Mouse (Mus musculus): ENCODE measurements at regions not wholly inside any gene's neighbourhood (a gene's known extent, or its start where the extent isn't known, plus 50 kb on each side); places are given as distances from the start of the nearest gene placed in this dataset.

DNA sequence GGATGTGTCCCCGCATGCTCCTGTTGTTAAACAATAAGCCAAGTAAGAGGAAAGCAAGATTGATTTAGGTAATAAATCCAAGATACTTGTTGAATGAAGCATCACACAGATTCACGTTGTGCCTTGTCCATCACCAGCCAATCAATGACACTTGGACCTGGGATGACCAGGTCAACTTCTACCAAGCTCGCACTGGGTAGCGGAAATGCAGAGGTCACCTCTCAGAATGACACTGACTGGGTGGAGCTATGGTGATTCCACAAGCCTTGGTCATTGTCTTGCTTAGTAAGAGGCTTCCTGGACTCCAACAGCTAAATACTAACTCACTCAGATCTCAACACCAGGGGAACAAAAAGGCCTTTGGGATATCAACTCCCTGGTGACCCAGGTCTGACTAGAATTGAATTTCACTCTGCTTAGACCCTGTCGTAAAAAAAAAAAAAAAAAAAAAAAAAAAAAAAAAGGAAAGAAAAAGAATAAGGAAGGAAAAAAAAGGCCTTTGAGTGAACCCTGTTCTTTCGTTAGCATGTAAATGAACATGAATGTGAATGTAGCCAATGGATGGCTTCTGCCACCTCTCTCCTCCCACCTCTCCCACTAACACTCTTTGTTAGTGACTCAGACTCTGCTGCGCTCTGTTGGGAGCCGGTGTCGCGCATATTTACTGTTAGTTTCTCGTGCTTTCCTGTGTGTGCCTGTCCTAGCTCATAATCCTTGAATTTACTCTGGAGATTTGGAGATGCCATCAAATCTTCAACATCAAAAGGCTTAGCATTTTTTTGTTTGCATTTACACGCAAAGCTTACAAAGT lies 66.4 kb upstream of the Skap2 start:
- Histone ChIP-seq H3K27ac (no peak overlapping the region), H3K9me3 (replicated peaks) (no peaks in the 10 kb centered on the region), H3K4me2 (no peak overlapping the region), H3K36me3 (no peaks in the 10 kb centered on the region), H3K27me3 (peaks cover 44% of the 10 kb centered on the region), H3K4me1 (replicated peaks) (no peaks in the 10 kb centered on the region), H3K4me3 (no peak overlapping the region), H3K9ac (no peak overlapping the region)
- ATAC-seq (replicated peaks; ENCODE audit: insufficient number of reproducible peaks, insufficient read depth, low FRiP score, low read depth): no peak
- WGBS: 35% methylated on average over 12 of the region's 12 CpGs

DNA sequence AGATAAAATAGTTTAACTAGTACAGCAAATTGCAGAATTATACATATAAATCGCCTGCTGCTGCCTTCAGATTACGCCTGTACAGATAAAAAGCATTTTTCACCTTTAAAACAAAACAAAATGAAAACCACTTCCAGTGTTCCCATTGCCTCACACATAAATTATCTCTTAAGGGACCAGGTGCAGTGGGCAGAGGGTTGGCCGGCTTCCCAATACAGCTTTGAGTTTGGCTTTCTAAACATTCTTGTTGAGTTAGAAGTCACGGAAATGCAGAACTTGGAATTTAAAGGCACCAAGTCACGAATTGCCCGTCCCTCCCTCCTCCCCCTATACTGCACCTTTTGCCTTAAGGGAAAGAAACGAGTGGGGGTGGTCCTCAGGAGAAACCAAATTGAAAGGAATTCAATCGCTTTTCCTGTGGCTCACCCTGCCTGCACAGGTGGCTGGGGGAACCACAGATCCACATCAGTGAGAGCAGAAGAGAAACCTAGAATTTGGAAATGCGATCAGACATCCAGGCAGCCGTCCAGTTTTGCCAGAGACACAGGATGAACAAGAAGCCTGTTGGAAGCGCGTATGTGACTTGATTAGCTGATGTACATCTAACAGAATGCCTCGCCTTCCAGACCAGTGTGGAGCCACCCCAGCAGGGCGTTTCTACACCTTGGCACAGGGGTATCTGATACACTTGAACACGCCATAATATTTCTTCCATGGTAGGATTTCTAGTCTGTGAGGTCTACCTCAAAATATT lies 64.0 kb upstream of the Skap2 start:
- Histone ChIP-seq H3K4me3 (no peak overlapping the region), H3K27ac (no peak overlapping the region), H3K27me3 (peaks cover 32% of the 10 kb centered on the region), H3K4me2 (no peak overlapping the region), H3K9ac (no peak overlapping the region), H3K9me3 (replicated peaks) (no peaks in the 10 kb centered on the region), H3K4me1 (replicated peaks) (no peaks in the 10 kb centered on the region), H3K36me3 (no peaks in the 10 kb centered on the region)
- 55% methylated on average over 15 of the region's 15 CpGs for WGBS
- no peak for ATAC-seq (replicated peaks; ENCODE audit: insufficient number of reproducible peaks, insufficient read depth, low FRiP score, low read depth)

DNA sequence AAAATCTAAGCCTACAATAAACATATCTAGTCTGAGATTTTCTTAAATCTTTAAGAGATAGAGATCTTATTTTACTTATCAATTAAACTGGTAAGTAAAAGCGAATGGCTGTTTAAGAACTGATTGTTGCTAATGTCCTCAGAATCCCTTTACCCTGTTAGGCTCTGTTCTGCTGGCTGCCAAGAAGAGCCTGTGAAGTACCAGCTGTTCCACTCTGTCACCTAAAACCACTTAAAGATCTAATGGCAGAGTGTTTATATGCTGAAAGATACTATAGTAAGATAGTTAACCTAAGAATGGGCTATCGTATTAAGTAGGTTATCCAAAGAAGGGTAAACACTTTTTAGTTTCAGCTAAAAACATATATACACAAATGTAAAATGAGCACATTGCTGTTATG lies 62.6 kb upstream of the Skap2 start:
- Histone ChIP-seq H3K9me3 (replicated peaks) (no peaks in the 10 kb centered on the region), H3K27me3 (peaks cover 29% of the 10 kb centered on the region), H3K36me3 (no peaks in the 10 kb centered on the region), H3K9ac (no peak overlapping the region), H3K4me2 (no peak overlapping the region), H3K4me3 (no peak overlapping the region), H3K4me1 (replicated peaks) (no peaks in the 10 kb centered on the region), H3K27ac (no peak overlapping the region)
- 79% methylated on average over 2 of the region's 2 CpGs for WGBS
- ATAC-seq (replicated peaks; ENCODE audit: insufficient number of reproducible peaks, insufficient read depth, low FRiP score, low read depth): no peak

DNA sequence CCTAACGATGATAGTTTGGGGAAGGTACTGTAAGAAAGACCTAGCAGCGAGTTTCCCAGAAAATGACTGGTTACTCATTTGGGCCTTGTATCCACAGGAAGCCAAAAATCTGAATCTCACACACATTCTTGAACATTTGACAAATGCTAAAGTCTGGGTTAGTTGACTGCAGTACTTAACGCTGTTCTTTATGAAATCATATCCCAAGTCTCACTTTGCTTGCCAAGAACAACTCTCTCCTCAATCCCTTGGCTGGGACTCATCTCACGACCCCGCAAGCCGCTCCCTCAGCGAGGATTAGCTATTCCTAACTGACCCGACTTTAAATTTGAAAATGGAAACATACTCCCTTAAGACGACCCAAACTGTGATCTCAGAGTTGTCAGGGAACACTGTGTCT lies 54.8 kb upstream of the Skap2 start:
- Histone ChIP-seq H3K27ac (peak overlapping the region; percentile 30; the same call in 1 of the 2 replicates), H3K9ac (no peak overlapping the region), H3K9me3 (replicated peaks) (no peaks in the 10 kb centered on the region), H3K4me1 (replicated peaks) (no peaks in the 10 kb centered on the region), H3K4me3 (no peak overlapping the region), H3K4me2 (no peak overlapping the region), H3K27me3 (no peaks in the 10 kb centered on the region), H3K36me3 (no peaks in the 10 kb centered on the region)
- no peak for ATAC-seq (replicated peaks; ENCODE audit: insufficient number of reproducible peaks, insufficient read depth, low FRiP score, low read depth)
- 60% methylated on average over 9 of the region's 9 CpGs for WGBS

DNA sequence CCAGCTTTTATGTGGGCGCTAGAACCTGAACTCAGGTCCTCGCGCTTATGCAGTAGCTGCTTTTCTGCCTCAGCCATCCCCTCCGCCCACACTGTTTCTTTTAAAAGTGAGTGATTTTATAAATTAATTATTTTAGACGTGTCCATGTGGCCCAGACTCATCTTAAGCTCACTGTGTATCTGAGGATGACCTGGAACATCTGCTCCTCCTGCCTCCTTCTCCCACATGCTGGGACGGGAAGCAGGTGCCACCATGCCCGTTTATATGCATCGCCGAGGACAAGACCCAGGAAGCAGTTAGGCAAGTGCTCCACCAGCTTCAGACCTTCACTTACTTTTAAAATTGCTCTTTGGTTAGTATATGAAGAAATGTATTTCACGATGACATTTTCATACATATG lies 53.3 kb upstream of the Skap2 start:
- Histone ChIP-seq H3K4me3 (no peak overlapping the region), H3K36me3 (no peaks in the 10 kb centered on the region), H3K9ac (no peak overlapping the region), H3K4me2 (no peak overlapping the region), H3K9me3 (replicated peaks) (no peaks in the 10 kb centered on the region), H3K27me3 (no peaks in the 10 kb centered on the region), H3K27ac (no peak overlapping the region), H3K4me1 (replicated peaks) (no peaks in the 10 kb centered on the region)
- 83% methylated on average over 10 of the region's 10 CpGs for WGBS
- no peak for ATAC-seq (replicated peaks; ENCODE audit: insufficient number of reproducible peaks, insufficient read depth, low FRiP score, low read depth)

DNA sequence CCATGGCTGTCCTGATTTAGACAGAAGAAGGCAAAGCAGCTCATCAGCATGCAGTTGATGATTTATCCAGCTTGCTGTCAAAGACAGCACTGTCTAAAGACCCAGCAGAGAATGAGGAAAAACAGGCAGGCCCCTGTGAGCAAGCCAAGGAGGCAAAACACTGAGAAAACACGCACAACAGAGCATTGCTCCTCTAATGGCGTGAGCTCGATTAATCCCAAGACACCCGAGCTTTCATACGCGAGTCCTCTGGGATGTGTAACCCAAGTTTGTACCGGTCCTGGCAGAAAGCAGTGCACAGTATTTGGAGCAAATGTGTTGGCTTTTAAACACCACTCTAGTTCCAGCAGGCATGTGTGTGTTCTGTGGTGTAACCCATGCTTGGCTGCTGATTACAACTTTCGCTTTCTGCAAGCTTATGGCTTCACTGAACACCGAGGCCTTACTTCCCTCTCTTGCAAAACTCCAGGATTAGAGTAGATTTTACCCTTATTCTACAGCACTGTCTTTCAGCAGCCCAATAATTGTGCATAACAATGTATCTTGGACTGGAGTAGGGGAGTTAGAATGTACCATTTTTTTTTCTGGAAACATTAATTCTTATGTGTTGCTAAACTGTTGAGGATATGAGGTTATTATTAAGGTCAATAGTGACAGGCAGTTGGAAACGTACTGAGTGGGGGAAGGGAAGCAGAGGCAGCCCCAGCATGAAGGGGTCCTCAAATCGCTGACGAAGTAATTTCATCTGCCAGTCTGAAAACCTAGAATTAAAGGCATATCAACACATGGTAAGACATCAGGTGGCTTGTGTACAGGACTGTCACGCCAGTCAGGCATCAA lies 52.0 kb upstream of the Skap2 start:
- Histone ChIP-seq H3K27me3 (peaks cover 4% of the 10 kb centered on the region; the same call in 1 of the 2 replicates), H3K9ac (no peak overlapping the region), H3K36me3 (no peaks in the 10 kb centered on the region), H3K4me3 (no peak overlapping the region), H3K4me2 (no peak overlapping the region), H3K9me3 (replicated peaks) (no peaks in the 10 kb centered on the region), H3K4me1 (replicated peaks) (no peaks in the 10 kb centered on the region), H3K27ac (peak overlapping the region; percentile 41)
- no peak for ATAC-seq (replicated peaks; ENCODE audit: insufficient number of reproducible peaks, insufficient read depth, low FRiP score, low read depth)
- WGBS: 60% methylated on average over 13 of the region's 13 CpGs
